Mouse (Mus musculus) CH12.LX (cell line): ENCODE data around the gene Hepacam2.

Experiments
- CTCF ChIP-seq, 2 experiments: IDR thresholded peaks in 1 of 2; conservative IDR thresholded peaks in 1 of 2; 2 replicates each; pipeline ENCODE4 v1.5.1; 2011 to 2012; ENCODE audit warnings: low read depth in 2 of 2, low read length in 2 of 2, improper control_type of control experiment in 1 of 2, inconsistent platforms in 1 of 2, mild to moderate bottlenecking in 1 of 2, moderate library complexity in 1 of 2
- MAFK ChIP-seq: IDR thresholded peaks from 2 replicates; pipeline ENCODE4 v1.6.1; 2011; ENCODE audit warnings: low read length, improper control_type of control experiment; ENCODE audit not compliant: insufficient replicate concordance
- MAZ ChIP-seq: IDR thresholded peaks from 2 replicates; pipeline ENCODE4 v1.6.1; 2012; ENCODE audit warnings: low read depth, mild to moderate bottlenecking, inconsistent platforms, low read length, improper control_type of control experiment, moderate library complexity
- MXI1 ChIP-seq: IDR thresholded peaks from 2 replicates; pipeline ENCODE4 v1.6.1; 2011; ENCODE audit warnings: mild to moderate bottlenecking, low read depth, low read length, improper control_type of control experiment
- RCOR1 ChIP-seq: conservative IDR thresholded peaks from 2 replicates; pipeline ENCODE4 v1.6.1; 2012; ENCODE audit warnings: low read depth, mild to moderate bottlenecking, inconsistent platforms, low read length, improper control_type of control experiment
- SMC3 ChIP-seq: IDR thresholded peaks from 2 replicates; pipeline ENCODE4 v1.6.1; 2011; ENCODE audit warnings: low read depth, low read length, improper control_type of control experiment
- UBTF ChIP-seq: IDR thresholded peaks from 2 replicates; pipeline ENCODE4 v1.6.1; 2012; ENCODE audit warnings: low read depth, mild to moderate bottlenecking, inconsistent platforms, low read length, improper control_type of control experiment, moderate library complexity
- USF1 ChIP-seq: IDR thresholded peaks from 2 replicates; pipeline ENCODE4 v1.6.1; 2014; ENCODE audit warnings: low read depth, mild to moderate bottlenecking, inconsistent platforms, low read length, improper control_type of control experiment
- USF2 ChIP-seq: conservative IDR thresholded peaks from 2 replicates; pipeline ENCODE4 v1.6.1; 2011; ENCODE audit warnings: low read depth, low read length, improper control_type of control experiment

DNA sequence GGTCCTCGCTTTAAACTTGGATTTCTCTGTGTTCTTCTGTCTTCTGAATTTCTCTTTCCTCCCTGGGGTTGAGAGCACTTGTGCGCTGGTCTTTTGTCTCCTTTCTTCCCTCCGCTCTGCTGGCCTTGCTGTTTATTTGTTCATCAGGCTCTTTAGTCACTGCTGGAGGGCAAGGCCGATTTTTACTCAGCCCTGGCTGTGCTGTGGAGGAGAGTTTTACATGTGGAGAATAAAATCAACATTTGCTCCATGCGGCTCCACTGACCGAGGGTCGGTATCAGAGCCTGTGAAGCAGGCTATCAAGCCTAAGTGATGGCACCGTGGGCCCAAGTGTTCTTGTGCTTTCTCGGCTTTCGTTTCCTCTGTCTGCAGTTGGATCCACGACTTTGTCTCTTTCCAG is 13.5 kb upstream of the Hepacam2 start:
- TF ChIP-seq USF1 (no peak), MAZ (no peak), USF2 (no peak), MXI1 (no peak), CTCF (conservative IDR thresholded peaks at IDR 0.05 in 1 of 2, IDR thresholded peaks at IDR 0.05 in 1 of 2; ENCODE audit: low read depth in 2 of 2, low read length in 2 of 2) (no peak), RCOR1 (no peak), MAFK (no peak), UBTF (no peak), SMC3 (no peak)
